Mouse (Mus musculus): Measurements from ENCODE around the gene Gpr162.

The Gpr162 gene

GRCm38 (mm10) chr6:124881821-124882220 is 18.0 kb upstream of the Gpr162 start:
- no peak for DNase-seq (ENCODE audit: low spot score)

- no peak for DNase-seq (ENCODE audit: low spot score)
Observed at GRCm38 (mm10) chr6:124879390-124879789, 15.6 kb upstream of the Gpr162 start.

- DNase-seq (ENCODE audit: low spot score), result no peak
Observed at GRCm38 (mm10) chr6:124874348-124874747, 10.6 kb upstream of the Gpr162 start.

- no peak for DNase-seq (ENCODE audit: low spot score)
Observed at GRCm38 (mm10) chr6:124866560-124866959, 2.8 kb upstream of the Gpr162 start.

GRCm38 (mm10) chr6:124865766-124866362 is 2.1 kb upstream of the Gpr162 start:
- DNase-seq (ENCODE audit: low spot score), result no peak

- DNase-seq (ENCODE audit: low spot score), result no peak
Observed at GRCm38 (mm10) chr6:124863125-124863657, 592 bp downstream of the Gpr162 start.

GRCm38 (mm10) chr6:124862406-124863124 is 1.2 kb downstream of the Gpr162 start:
- no peak for DNase-seq (ENCODE audit: low spot score)

GRCm38 (mm10) chr6:124861802-124862201 is 2.0 kb downstream of the Gpr162 start:
- DNase-seq (ENCODE audit: low spot score), result no peak

- DNase-seq (ENCODE audit: low spot score), result no peak
Observed at GRCm38 (mm10) chr6:124861266-124861665, 2.5 kb downstream of the Gpr162 start.

- DNase-seq (ENCODE audit: low spot score), result no peak
Observed at GRCm38 (mm10) chr6:124860511-124860910, 3.3 kb downstream of the Gpr162 start.

GRCm38 (mm10) chr6:124859725-124860124 is 4.1 kb downstream of the Gpr162 start:
- DNase-seq (ENCODE audit: low spot score), result peak; percentile 83

- DNase-seq (ENCODE audit: low spot score), result no peak
Observed at GRCm38 (mm10) chr6:124858561-124859318, 5.0 kb downstream of the Gpr162 start.

- DNase-seq (ENCODE audit: low spot score), result no peak
Observed at GRCm38 (mm10) chr6:124857840-124858530, 5.8 kb downstream of the Gpr162 start.

- DNase-seq (ENCODE audit: low spot score), result no peak
Observed at GRCm38 (mm10) chr6:124856916-124857839, 6.6 kb downstream of the Gpr162 start, which contains the start of gene P3h3. P3h3 (minus strand) TSS chr6:124857752.

GRCm38 (mm10) chr6:124856321-124856720 is 7.5 kb downstream of the Gpr162 start:
- no peak for DNase-seq (ENCODE audit: low spot score)

- no peak for DNase-seq (ENCODE audit: low spot score)
Observed at GRCm38 (mm10) chr6:124854647-124855046, 9.1 kb downstream of the Gpr162 start.

- DNase-seq (ENCODE audit: low spot score), result no peak
Observed at GRCm38 (mm10) chr6:124850535-124850934, 13.2 kb downstream of the Gpr162 start.

GRCm38 (mm10) chr6:124847305-124847704 is 16.5 kb downstream of the Gpr162 start:
- peak; percentile 94 for DNase-seq (ENCODE audit: low spot score)

GRCm38 (mm10) chr6:124840241-124841167 is 23.3 kb downstream of the Gpr162 start, which contains the start of gene Gnb3:
Gnb3 (minus strand) TSS chr6:124840275.
- DNase-seq (ENCODE audit: low spot score), result no peak

GRCm38 (mm10) chr6:124839805-124840204 is 24.0 kb downstream of the Gpr162 start:
- no peak for DNase-seq (ENCODE audit: low spot score)

Data from layer of hippocampus, adult 9-10 months (tissue).